Mouse (Mus musculus): ENCODE measurements at regions not wholly inside any gene's neighbourhood (a gene's known extent, or its start where the extent isn't known, plus 50 kb on each side); places are given as distances from the start of the nearest gene placed in this dataset.
"Not testable (repeated sequence)": the region's sequence is repeated elsewhere in the genome, so short reads cannot be mapped to it uniquely, and the experiment has no call there.

GRCm38 (mm10) chr10:111354607-111355006 lies 56.1 kb downstream of the Bbs10 start:
- no peaks in the 10 kb centered on the region for H3K4me1 ChIP-seq (ENCODE audit: control insufficient read depth, insufficient read depth, insufficient read length, low read length)
- H3K36me3 ChIP-seq (ENCODE audit: control insufficient read depth, insufficient read depth, low read length): no peaks in the 10 kb centered on the region
- WGBS: 61% methylated on average over 8 of the region's 8 CpGs
- H3K27me3 ChIP-seq (ENCODE audit: control insufficient read depth, insufficient read depth, low read length): no peaks in the 10 kb centered on the region
- no peak overlapping the region for H3K27ac ChIP-seq (ENCODE audit: insufficient read depth, low read depth, low read length)
- H3K4me3 ChIP-seq (ENCODE audit: low read depth, low read length): no peak overlapping the region
- TF ChIP-seq POLR2A (IDR thresholded peaks at IDR 0.05; ENCODE audit: low read depth, low read length): no peak
- TF ChIP-seq CTCF (IDR thresholded peaks at IDR 0.05; ENCODE audit: extremely low read depth, insufficient read length, insufficient replicate concordance, low read depth, low read length): no peak

GRCm38 (mm10) chr10:111358340-111358739 lies 59.9 kb downstream of the Bbs10 start:
- H3K4me1 ChIP-seq (ENCODE audit: control insufficient read depth, insufficient read depth, insufficient read length, low read length); H3K36me3 ChIP-seq (ENCODE audit: control insufficient read depth, insufficient read depth, low read length); H3K4me3 ChIP-seq (ENCODE audit: low read depth, low read length); H3K27ac ChIP-seq (ENCODE audit: insufficient read depth, low read depth, low read length); H3K27me3 ChIP-seq (ENCODE audit: control insufficient read depth, insufficient read depth, low read length): not testable (repeated sequence)
- WGBS: 80% methylated on average over 1 of the region's 1 CpGs

GRCm38 (mm10) chr10:111361749-111362435 lies 63.4 kb downstream of the Bbs10 start:
- H3K4me3 ChIP-seq (ENCODE audit: low read depth, low read length): no peak overlapping the region
- TF ChIP-seq POLR2A (IDR thresholded peaks at IDR 0.05; ENCODE audit: low read depth, low read length) (no peak), CTCF (IDR thresholded peaks at IDR 0.05; ENCODE audit: extremely low read depth, insufficient read length, insufficient replicate concordance, low read depth, low read length) (no peak)
- no peaks in the 10 kb centered on the region for H3K36me3 ChIP-seq (ENCODE audit: control insufficient read depth, insufficient read depth, low read length)
- H3K27ac ChIP-seq (ENCODE audit: insufficient read depth, low read depth, low read length): no peak overlapping the region
- no peaks in the 10 kb centered on the region for H3K27me3 ChIP-seq (ENCODE audit: control insufficient read depth, insufficient read depth, low read length)
- 90% methylated on average over 18 of the region's 18 CpGs for WGBS
- no peaks in the 10 kb centered on the region for H3K4me1 ChIP-seq (ENCODE audit: control insufficient read depth, insufficient read depth, insufficient read length, low read length)

GRCm38 (mm10) chr10:111363729-111364617 lies 65.5 kb downstream of the Bbs10 start:
- Histone ChIP-seq H3K4me3 (ENCODE audit: low read depth, low read length) (no peak overlapping the region), H3K4me1 (ENCODE audit: control insufficient read depth, insufficient read depth, insufficient read length, low read length) (no peaks in the 10 kb centered on the region), H3K36me3 (ENCODE audit: control insufficient read depth, insufficient read depth, low read length) (no peaks in the 10 kb centered on the region), H3K27ac (ENCODE audit: insufficient read depth, low read depth, low read length) (no peak overlapping the region), H3K27me3 (ENCODE audit: control insufficient read depth, insufficient read depth, low read length) (no peaks in the 10 kb centered on the region)
- WGBS: 44% methylated on average over 14 of the region's 14 CpGs
- TF ChIP-seq CTCF (IDR thresholded peaks at IDR 0.05; ENCODE audit: extremely low read depth, insufficient read length, insufficient replicate concordance, low read depth, low read length) (no peak), POLR2A (IDR thresholded peaks at IDR 0.05; ENCODE audit: low read depth, low read length) (no peak)

- Histone ChIP-seq H3K4me3 (ENCODE audit: low read depth, low read length) (no peak overlapping the region), H3K27ac (ENCODE audit: insufficient read depth, low read depth, low read length) (no peak overlapping the region), H3K4me1 (ENCODE audit: control insufficient read depth, insufficient read depth, insufficient read length, low read length) (no peaks in the 10 kb centered on the region), H3K36me3 (ENCODE audit: control insufficient read depth, insufficient read depth, low read length) (no peaks in the 10 kb centered on the region), H3K27me3 (ENCODE audit: control insufficient read depth, insufficient read depth, low read length) (no peaks in the 10 kb centered on the region)
- 57% methylated on average over 5 of the region's 5 CpGs for WGBS
- no peak for TF ChIP-seq CTCF (IDR thresholded peaks at IDR 0.05; ENCODE audit: extremely low read depth, insufficient read length, insufficient replicate concordance, low read depth, low read length)
- no peak for TF ChIP-seq POLR2A (IDR thresholded peaks at IDR 0.05; ENCODE audit: low read depth, low read length)
Observed at GRCm38 (mm10) chr10:111365011-111365410, 66.5 kb downstream of the Bbs10 start.

- H3K27ac ChIP-seq (ENCODE audit: insufficient read depth, low read depth, low read length); H3K4me1 ChIP-seq (ENCODE audit: control insufficient read depth, insufficient read depth, insufficient read length, low read length); H3K36me3 ChIP-seq (ENCODE audit: control insufficient read depth, insufficient read depth, low read length); H3K27me3 ChIP-seq (ENCODE audit: control insufficient read depth, insufficient read depth, low read length); H3K4me3 ChIP-seq (ENCODE audit: low read depth, low read length): not testable (repeated sequence)
- WGBS: 43% methylated on average over 3 of the region's 3 CpGs
Observed at GRCm38 (mm10) chr10:111369046-111369445, 70.6 kb downstream of the Bbs10 start.

- no peaks in the 10 kb centered on the region; the same call in 1 of the 2 replicates for H3K27me3 ChIP-seq (ENCODE audit: control insufficient read depth, insufficient read depth, low read length)
- H3K4me3 ChIP-seq (ENCODE audit: low read depth, low read length): no peak overlapping the region
- no peak for TF ChIP-seq POLR2A (IDR thresholded peaks at IDR 0.05; ENCODE audit: low read depth, low read length)
- TF ChIP-seq CTCF (IDR thresholded peaks at IDR 0.05; ENCODE audit: extremely low read depth, insufficient read length, insufficient replicate concordance, low read depth, low read length): no peak
- 25% methylated on average over 11 of the region's 11 CpGs for WGBS
- H3K4me1 ChIP-seq (ENCODE audit: control insufficient read depth, insufficient read depth, insufficient read length, low read length): no peaks in the 10 kb centered on the region
- H3K27ac ChIP-seq (ENCODE audit: insufficient read depth, low read depth, low read length): no peak overlapping the region
- H3K36me3 ChIP-seq (ENCODE audit: control insufficient read depth, insufficient read depth, low read length): no peaks in the 10 kb centered on the region
Observed at GRCm38 (mm10) chr10:111378047-111378618, 79.7 kb downstream of the Bbs10 start.
